Mouse (Mus musculus) testis, adult 2 months (tissue): ENCODE measurements at regions not wholly inside any gene's neighbourhood (a gene's known extent, or its start where the extent isn't known, plus 50 kb on each side); places are given as distances from the start of the nearest gene placed in this dataset.

ENCODE experiments used
- CTCF ChIP-seq: fragments of 200-500 bp; IDR thresholded peaks from 2 replicates; pipeline ENCODE4 v1.5.1; 2012; ENCODE audit warnings: low read depth, mild to moderate bottlenecking, inconsistent platforms, low read length, moderate library complexity; ENCODE audit not compliant: control insufficient read depth, insufficient read depth, insufficient replicate concordance
- POLR2A ChIP-seq: fragments of 200-500 bp; IDR thresholded peaks from 2 replicates; pipeline ENCODE4 v1.6.1; 2012; ENCODE audit warnings: low read depth, mild to moderate bottlenecking, inconsistent platforms, low read length, moderate library complexity; ENCODE audit not compliant: control insufficient read depth

- no peak for TF ChIP-seq CTCF
- no peak for TF ChIP-seq POLR2A
Observed at GRCm38 (mm10) chr2:75477076-75477475, 182.0 kb upstream of the Hnrnpa3 start.
